Mouse (Mus musculus) urinary bladder, postnatal 10 days (tissue): ENCODE data around the gene Olfr1367.
"Not testable (repeated sequence)": the region's sequence is repeated elsewhere in the genome, so short reads cannot be mapped to it uniquely, and the experiment has no call there.

Experiments
- DNase-seq: peaks from one replicate; pipeline ENCODE4 v3.0.0; 2022; ENCODE audit warnings: low spot score

Olfr1367 gene

GRCm38 (mm10) chr13:21396048-21396447, 49.3 kb downstream of the Olfr1367 start:
- not testable (repeated sequence) for DNase-seq

- DNase-seq: no peak
These were observed 50.8 kb downstream of the Olfr1367 start for GRCm38 (mm10) chr13:21397486-21397885.
